Mouse (Mus musculus): Measurements from ENCODE around the gene Neurod4.

- no peak for TF ChIP-seq CTCF (IDR thresholded peaks at IDR 0.05; ENCODE audit: extremely low read depth, insufficient read length, insufficient replicate concordance, low read depth, low read length)
- no peak for TF ChIP-seq POLR2A (IDR thresholded peaks at IDR 0.05; ENCODE audit: low read depth, low read length)
Measured at GRCm38 (mm10) chr10:130311534-130312227, 31.6 kb upstream of the Neurod4 start.
